Mouse (Mus musculus): Measurements from ENCODE around the gene Fam234b.

Fam234b gene

DNA sequence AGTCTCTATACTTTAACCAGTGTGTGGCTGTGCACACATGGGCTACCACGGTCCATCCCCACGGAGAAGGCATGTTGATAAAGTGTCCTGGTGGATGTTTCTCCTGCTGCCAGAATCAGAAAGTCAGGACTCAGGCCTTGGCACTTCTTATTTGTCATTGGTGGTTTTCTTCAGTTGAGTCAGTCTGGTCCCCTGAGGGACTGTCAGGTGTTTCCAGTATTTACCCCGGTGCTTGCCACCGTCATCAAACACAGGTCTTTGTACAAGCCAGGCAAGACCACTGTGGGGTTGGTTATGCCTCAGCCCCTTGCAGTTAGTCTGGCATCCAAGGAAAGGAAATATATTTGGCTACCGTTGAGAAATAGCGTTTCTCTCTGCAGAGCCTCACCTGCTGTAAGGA, 32.8 kb downstream of the Fam234b start:
- no peak for DNase-seq

DNA sequence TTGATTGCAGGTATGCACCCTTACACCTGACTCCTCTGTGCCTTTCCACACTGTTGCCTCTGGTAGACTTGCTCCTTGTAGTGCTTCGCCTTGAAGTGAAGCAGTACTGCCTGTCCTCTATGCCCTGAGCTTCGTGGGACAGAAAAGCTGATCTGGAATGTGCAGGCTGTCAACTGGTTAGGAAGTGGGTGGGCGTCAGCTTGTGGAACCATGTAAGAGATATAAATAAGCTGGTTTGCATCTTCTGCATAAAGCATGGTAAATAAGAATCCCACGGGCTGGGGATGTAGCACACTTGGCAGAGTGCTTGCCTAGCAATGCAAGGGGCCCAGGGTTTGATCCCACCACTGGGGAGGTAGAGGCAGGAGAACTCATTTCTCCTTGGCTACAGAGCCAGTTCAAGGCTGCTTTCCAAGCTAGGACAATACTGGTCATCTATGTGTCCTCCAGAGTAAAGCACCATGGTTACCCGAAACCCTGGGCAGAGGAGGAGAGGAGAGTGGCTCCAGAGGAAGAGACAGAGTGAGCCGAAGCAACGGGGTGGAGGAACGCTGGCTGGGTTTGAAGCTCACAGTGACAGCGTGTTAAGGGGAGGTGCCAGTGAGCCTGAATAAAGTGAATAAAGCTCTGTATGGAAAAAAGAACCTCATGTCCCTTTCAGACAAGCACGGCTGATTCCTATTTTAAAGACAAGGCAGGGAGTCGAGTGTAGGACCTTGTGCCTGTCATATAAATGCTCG, 34.8 kb downstream of the Fam234b start:
- no peak for DNase-seq

DNA sequence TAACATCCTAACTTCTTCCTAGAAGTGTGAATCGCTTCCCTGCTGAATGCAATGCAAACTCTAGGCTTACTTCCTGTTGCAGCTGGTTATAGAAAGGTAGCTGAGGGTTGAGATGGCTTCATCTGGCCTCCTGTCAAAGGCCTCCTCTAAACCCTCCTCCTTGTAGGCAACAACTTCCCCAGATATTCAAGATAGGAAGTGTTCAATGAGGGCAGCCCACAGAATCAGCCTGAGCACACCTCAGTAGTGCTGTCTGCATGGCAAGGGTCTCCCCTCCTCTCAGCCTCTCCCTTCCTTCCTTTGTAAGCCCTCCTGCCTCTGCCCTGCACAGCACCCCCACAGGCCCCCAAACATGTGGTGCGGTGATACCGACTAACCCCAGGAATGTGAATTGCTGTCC, 38.0 kb downstream of the Fam234b start:
- no peak for DNase-seq

DNA sequence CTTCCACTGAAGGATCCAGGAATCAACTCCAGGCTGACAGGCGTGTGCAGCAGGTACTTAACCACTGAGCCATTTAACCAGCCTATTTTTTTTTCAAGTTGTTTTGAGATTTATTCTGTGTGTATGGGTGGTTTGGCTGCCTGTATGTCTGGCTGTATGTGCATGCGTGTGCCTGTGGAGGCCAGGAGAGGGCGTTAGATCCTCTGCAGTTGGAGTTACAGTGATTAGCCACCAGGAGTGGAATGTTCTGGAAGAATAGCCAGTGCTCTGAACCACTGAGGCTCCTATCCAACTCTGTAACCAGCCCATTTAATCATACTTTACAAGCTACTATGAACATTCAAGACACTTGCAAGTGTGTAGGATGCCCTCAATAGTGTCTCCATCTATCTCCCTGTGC, 38.8 kb downstream of the Fam234b start:
- DNase-seq: no peak

DNA sequence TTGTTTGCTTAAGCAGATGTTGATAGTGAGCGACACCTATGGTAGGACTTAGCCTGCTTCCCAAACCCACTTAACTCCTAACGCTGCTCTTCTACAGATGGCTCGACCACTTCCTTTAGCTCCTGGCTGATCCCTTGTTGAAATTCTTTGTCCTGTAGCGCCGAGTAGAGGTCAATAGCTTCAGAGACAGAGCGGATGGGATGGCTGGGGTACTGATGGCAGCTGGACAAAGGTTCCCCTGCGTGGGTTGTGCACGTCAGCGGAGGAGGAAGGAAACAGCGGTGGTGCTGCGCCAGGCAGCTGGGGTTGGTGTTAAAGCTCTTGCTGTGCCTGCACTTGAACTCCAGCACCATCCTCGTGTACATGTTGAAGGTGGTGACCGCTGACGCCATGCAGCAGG, 39.5 kb downstream of the Fam234b start:
- no peak for DNase-seq

DNA sequence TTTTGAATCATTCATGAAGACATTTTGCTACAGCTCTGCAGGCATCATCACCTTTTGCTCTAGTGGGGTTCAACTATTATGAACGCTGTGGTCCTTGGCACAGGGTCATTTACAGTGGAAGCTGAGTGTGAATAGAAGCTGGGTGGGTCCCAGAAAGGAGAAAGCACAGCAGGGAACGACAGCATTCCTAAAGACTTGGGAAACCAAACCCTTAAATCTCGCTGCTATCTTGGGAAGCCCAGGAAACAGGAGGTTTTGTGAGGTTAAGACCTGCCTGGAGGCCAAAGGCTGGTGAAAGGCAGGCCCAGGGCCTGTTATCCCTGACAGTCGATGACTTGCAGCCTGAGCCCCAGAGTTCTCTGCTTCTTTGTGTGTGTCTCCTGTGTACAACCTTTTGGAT, 40.4 kb downstream of the Fam234b start:
- DNase-seq: no peak

DNA sequence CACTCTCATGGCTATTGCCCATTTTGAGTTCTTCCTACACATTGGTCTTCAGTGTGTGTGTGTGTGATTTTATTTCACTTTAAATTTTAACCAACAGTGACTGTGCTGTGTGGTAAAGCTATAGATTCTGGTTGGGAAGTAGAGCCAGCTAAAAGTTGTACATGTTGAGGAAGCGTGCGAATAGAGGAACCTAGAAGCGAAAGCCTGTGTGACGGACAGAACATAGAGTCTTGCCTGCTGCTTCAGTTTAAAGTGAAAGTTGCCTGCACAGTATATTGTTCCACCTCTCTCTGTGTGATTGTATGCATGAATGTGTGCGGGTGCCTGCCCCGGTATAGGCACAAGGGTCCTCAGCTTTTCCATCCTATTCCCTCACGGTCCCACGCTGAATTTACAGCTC, 42.6 kb downstream of the Fam234b start:
- no peak for DNase-seq

DNA sequence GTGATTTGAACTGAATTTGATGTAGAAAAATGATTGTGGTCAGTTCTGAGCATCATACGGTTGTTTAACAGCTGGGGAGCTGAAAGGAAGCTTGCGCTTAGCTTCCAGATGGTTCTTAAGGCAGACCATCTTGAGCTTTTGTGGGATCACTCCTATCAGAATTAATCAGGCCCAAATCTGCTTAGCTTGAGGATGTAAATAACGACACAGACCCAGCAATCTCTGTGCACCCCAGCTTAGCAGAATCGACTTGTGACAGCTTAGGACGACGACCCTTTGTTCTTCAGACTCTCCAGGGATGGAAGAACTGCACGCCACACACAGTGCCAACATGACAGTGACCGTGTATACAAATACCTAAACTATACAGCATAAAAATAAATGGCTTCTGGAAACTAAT, 47.8 kb downstream of the Fam234b start:
- no peak for DNase-seq

DNA sequence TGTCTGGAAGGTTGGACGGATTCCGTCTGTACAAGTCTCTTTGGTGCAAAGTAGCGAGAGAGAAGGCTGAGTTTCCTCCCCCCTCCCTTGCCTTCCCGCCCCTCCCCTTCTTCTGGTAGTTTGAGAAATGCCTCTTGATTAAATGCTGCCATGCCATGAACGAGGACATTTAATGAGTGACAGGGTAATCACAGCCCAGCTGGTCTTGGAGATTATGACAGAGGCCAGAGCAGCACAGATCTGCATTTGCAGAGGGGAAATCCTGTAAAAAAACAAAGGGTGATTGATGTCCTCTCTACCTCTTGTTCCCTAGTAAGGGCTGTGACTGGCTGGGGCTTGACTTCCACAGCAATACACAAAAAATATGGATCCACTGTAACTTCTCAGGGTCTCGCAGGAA, 50.1 kb downstream of the Fam234b start:
- DNase-seq: no peak

DNA sequence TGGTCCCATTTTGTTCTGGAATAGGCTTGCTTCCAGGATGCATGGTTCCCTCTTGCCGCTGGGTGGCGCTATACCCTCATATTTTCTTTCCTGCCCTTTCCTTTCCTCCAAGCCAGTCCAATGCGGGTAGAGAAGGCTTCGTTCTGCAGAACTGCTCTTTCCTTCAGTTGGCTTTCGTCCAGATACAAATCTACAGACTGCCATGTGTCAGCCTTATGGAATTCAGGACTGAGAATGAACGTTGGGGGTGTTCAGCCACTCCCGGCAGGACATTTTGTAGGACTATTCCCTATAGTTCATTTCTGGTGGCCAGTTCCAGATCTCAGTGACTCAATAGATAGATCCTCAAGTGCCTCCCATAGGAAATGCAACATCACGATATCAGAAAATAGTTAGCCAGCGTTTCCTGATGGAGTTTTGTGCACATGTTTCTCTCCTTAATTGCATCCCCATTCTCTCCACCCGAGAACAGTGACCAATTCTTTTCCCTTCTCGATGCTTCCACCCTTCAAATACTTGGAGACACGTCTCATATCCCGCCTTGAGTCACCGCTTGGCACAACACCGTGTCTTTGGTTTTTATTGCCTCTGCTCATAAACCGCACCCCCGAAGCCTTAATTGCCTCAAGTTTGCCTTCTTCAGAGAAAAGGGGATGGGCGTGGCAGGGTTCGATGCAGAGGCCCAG, 52.2 kb downstream of the Fam234b start:
- peak; percentile 62 to 73 for DNase-seq

DNA sequence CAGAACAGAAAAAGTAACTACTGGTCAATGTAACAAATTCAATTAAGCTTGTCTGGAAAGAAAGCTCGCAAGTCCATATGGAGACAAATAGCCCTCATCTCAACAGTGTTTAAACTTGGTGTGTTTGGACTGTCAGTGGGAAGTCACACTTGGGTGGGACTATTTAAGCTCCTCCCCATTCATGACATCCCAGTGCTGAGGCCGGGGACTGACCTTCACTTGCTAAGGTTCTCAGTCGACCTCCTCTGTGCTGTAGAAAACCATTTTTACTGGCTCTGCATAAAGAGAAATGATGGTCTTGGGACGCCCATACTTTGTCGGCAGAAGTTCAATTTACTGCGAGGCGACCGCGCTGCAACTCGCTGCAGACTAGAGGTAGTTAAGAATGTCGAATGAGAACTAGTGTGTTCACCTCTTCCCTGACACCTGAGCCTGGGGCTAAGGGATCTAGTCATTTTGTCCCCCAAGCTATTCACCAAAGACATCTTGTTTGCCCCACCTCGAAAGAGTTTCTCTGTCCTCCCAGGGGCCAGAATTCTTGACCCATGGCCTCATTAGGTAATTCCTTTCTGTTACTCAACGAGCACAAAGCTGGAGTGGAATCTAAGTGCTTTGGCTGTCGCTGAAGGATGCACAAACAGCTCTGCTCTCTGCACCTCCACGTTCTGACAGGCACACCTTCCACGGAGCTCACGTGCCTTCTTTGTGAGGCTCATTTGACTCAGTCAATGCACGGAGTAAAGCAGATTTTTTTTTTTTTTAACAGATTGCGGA, 53.3 kb downstream of the Fam234b start:
- DNase-seq: no peak

DNA sequence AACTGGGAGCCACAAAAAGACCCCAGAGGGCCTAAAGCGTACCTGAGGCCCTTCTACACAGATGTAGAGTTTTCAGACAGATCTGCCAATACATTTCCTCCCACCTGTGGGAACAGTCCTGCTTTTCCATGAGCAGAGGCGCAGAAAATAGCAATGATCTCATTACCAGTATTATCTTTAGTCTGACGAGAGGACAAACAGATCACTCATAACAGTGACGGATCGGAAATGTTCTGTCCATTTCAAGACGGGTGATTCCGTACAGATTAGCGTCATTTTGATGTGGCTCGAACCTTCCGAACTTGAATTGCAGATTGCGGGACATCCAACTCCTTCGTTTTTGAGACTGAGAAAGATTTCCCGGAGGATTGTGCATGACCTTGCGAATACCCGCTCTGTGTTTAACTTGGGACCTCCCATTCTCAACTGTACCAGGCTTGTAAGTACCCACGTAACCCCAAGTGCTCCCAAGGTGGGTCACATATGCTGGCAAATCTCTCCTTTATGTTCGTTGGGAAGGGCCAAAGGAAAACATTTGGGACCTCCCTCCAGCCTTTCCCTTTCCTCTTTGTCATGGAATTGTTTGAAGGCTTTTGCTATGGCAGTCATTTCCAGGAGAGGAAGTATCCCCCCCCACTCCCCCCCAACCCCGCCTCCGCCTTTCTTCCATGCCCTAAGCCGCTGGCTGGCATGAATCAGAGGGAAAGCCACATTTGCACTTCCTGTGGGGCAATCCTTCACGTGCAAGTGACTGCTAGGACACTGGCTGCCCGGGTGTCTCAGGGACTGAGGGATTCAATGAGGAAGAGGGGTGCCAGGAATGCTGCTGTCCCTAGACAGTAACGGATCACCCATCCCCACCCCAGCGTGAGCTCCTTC, 54.3 kb downstream of the Fam234b start:
- DNase-seq: peak in 1 of 2 experiments; percentile 28

DNA sequence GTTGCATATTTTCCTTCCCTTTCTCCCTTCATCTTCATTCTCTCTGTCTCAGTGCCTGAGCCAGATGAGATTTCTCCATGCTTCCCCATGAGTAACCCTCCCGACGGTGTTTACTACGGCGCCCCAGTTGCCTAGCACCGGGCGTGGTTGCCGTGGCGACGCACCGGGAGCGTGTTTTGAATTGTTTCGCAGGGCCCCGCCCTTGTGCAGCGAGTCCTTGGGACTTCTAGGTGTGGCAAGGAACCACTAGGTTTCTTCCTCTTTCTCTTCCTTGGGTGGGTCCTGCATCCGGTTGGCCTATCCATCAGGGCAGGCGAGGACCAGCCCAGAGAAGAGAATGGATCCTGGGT, 54.9 kb downstream of the Fam234b start:
- peak; percentile 87 to 89 for DNase-seq

DNA sequence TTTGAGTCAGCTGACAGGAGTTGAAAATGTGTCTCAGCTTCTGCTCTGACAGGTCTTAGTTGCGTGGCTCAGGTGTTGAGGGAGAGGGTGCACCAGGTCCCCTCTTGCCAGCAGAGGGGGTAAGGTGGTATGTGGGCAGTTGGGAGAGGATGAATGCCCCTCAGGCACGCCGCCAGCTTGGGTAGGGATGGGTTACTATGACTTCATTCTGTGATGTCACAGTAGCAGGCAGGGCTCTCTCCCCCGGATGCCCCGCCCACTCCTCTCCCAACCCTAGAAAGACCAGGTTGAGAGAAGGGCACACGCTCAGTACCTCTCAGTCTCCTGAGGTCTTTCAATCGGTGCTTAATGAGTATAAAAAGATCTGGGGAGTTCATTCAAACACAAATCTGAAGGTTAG, 56.4 kb downstream of the Fam234b start, which contains the start of gene Gsg1:
TSS of gene Gsg1 (minus strand) at position 199 of the 400 bp plus-strand sequence.
- DNase-seq: no peak

DNA sequence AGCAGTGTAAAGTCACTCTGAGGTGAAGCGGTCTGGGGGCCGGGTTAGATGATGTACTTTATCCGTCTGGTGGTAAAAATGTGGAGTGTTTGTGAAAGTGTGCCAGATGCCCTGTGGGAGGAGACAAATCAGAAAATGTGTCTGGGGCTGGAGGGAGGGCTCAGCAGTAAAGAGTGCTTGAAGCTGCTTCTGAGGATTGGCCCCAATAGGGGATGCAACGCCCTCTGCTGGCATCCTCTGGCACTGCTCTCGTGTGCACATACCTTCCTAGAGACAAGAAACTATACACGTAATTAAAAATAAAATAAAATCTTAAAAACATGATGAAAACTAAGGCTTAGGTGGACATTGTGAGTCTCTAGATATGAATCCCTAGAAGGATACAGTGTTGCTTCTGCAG, 62.7 kb downstream of the Fam234b start:
- no peak for DNase-seq

DNA sequence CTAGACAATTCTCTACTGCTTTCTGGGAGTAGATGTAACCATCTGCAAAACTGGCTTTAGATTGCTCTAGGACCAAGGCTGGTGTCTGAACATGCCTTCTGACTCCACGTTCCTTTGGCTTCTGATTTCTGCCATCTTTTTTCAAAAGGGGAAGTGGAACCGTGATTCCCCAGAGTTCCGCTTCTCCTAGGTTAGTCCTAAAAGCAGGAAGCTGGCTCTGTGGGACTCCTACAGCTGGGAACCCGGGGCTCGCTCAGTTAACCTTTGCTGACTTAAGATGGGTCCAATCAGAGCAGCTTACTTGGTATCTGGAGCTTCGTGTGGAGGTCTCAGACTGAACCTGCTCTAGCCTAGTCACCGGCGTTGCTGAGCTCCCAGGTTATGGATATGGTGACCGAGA, 63.3 kb downstream of the Fam234b start:
- DNase-seq: no peak

DNA sequence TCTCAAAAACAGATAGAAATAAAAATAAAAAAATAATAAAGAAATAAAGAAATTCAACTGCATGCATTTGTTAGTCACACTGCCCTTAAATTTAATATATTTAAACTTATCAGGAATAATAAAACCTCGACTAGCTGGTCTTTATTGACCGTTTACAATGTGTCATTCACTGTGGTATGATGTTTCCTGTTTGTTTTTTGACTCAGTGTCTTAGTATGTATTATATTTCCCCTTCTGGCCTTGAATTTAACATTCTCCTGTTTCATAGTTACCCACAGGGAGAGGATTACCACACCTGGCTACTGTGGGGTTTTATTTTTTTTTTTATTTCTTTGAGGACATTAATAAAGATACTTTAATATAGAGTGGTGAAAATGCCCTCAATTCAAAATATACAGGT, 64.8 kb downstream of the Fam234b start:
- DNase-seq: no peak

DNA sequence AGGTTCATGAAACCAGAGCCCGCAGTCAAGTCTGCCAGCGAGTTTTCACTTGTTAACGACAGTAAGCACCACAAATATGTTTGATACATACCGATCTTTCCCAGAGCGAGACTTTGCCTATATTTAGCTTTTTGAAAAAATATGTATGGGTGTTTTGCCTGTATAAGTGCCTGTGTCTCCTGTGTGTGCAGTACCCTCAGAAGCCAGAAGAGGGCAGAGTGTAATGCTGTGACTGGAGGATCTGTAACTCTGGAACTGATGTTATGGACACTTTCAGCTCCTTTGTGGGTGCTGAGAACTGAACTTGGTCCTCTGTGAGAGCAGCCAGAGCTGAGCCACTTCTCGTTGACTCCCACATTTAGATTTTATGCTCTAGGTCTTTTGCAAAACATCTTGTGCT, 66.4 kb downstream of the Fam234b start:
- DNase-seq: no peak

DNA sequence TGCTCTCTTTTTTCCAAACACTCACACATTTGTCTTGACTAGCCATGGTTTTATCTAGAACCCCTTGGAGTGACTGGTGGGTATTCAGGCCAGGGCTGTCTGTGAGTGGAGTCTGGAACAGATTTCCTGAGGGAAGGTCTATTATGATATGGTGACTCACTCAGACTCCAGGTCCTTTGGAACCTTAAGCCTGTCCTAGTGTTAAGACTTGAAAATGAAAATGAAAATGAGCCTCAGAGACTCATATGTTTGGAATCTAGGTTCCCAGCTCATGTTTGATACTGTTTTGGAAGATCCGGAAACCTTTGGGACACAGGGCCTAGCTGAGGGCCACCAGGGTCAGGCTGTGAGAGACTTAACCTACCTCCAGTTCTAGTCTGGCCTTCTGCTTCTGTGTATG, 68.3 kb downstream of the Fam234b start:
- DNase-seq: no peak

DNA sequence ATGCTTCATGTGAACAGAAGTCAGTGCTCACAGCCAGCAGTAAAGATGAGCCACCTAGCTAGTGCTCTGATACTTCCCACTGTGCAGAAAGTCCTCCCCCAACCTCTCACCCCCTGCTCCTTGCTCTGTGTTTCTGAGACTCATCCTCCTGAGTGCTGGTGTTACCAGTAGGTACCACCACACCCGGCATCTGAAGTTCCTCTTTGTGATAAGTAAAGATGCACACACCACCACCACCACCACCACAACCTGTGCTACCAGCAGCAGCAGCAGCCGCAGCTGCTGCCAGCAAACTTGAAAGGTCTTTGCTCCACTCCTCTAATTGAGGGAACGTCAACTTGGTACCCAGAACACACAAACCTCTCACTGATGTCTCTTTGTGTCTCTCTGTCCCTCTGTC, 69.4 kb downstream of the Fam234b start:
- no peak for DNase-seq

DNA sequence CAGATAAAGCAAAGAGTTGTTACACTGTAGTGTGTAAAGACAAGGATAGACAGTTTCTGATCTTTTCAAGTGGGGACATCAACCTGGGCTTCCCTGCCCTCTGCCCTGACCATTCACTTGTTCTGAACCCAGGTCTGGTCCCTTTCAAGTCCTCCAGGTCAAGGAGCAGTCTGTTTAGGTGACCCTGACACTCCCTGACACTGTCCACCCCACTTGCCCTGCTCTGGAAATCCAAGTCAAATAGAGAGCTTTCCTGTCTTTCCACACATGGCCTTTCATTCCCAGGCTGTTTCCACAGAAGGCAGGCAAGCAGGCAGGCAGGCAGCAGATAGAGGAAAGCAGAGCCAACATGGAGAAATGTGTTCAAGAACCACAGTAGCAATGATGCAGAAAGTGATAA, 70.6 kb downstream of the Fam234b start:
- DNase-seq: no peak

DNA sequence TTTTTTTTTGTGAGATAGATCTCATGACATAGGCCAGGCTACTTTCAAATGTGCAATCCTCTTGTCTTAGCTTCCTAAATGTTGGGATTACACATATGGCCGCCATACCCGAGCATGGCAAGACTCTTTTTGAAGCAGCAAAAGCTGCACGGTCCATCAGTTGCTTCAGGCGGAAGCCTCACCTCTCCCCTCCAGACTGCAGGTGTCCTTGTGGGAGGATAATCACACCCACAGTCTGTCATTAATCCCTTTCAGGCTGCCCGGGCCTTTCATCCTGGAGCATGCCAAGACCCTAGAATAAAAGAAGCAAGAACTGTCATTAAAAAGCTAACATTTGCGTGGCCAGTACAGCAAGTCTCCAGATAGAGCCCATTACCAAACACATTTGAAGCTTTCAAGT, 71.8 kb downstream of the Fam234b start:
- DNase-seq: no peak

DNA sequence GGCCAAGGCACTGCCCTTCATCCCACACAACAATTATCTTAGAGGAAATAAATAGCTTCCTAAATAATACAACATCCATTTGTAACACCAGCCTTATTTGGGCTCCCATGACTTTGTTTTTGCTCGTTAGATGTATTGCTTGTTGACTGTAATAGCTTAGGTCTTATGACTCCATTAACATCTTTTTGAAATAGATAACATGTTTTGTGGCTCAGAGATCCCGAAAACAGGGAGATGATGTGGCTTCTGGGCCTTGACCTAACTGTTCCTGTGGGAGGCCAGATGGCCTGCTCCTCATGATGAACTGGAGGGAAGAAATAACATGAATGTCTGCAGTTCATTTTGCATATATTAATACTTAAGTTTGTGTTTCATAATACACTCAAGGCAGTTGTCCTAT, 74.0 kb downstream of the Fam234b start:
- DNase-seq: no peak
